Mouse (Mus musculus) adrenal gland, adult 10 weeks (tissue): ENCODE measurements around the gene Ano6. TPM values are rescaled to one million over a fixed set of nuclear protein-coding genes. Genes with fewer than 3 reads are reported as not detected.

Experiments used
- polyA plus RNA-seq: library from polyadenylated mRNA; stranded (reverse); fragments of 350-450 nt; fragmentation: Illumina TruSeq; extraction: RNeasy Lipid Tissue Mini Kit (QIAGEN cat#74804); gene quantifications from one replicate; pipeline ENCODE4 v1.2.3, GENCODE M21; 2014; ENCODE audit warnings: low read depth, low replicate concordance

Ano6 gene
- polyA plus RNA-seq: 39.2 TPM

DNA sequence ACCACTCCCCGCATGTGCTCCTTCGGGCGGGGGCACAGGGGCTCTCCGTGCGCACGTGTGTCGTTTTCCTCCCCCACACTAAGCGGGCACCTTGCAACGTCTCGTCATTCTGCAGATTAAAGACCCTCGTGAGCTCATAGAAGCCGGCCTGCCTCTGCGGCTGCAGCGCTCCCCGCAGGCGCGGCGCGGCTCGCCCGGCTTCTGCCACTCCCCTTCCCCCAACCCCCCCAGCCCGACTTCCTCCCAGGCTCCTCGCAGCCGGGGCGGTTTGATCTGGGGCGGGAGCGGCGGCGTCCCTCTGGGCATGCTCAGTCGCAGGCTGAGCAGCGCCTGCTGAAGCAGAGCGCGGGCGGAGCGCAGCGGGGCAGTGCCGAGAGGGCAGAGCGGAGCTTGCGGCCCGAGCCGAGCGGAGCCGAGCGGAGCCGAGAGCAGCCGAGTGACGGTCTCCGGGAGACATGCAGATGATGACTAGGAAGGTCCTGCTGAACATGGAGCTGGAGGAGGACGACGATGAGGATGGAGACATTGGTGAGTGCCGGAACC, at the start of gene Ano6:
Gene Ano6 (plus strand): TSS at position 315 of the 543 bp plus-strand sequence.

Other genes starting within 250 kb of the Ano6 start
- 1.2 TPM for gene Dbx2, start 134.9 kb upstream of the Ano6 start, polyA plus RNA-seq